Mouse (Mus musculus): ENCODE results near the gene Stoml2. TPM values are rescaled to one million over a fixed set of nuclear protein-coding genes. Genes with fewer than 3 reads are reported as not detected.

Stoml2 gene
- polyA plus RNA-seq, 1 experiment from 2014 or later = 263 TPM

GRCm38 (mm10) chr4:43036356-43036755, 4.8 kb upstream of the Stoml2 start:
- WGBS = 87% methylated on average over 10 of the region's 10 CpGs

GRCm38 (mm10) chr4:43035851-43036250, 4.3 kb upstream of the Stoml2 start:
- no peak overlapping the region for H3K9ac ChIP-seq (replicated peaks)
- H3K36me3 ChIP-seq = peaks cover 41% of the 10 kb centered on the region
- ATAC-seq (replicated peaks) = no peak
- H3K4me3 ChIP-seq = no peak overlapping the region
- H3K27ac ChIP-seq (replicated peaks) = no peak overlapping the region
- no peaks in the 10 kb centered on the region for H3K9me3 ChIP-seq
- H3K27me3 ChIP-seq = no peaks in the 10 kb centered on the region
- no peak overlapping the region for H3K4me2 ChIP-seq (replicated peaks)
- whole genome bisulfite sequencing = 88% methylated on average over 6 of the region's 6 CpGs
- H3K4me1 ChIP-seq = peaks cover 39% of the 10 kb centered on the region

More at GRCm38 (mm10) chr4:43036356-43036755, 4.8 kb upstream of the Stoml2 start:
- H3K4me1 ChIP-seq = peaks cover 40% of the 10 kb centered on the region
- H3K27ac ChIP-seq (replicated peaks) = no peak overlapping the region
- H3K36me3 ChIP-seq = peaks cover 41% of the 10 kb centered on the region
- ATAC-seq (replicated peaks) = no peak
- no peaks in the 10 kb centered on the region for H3K9me3 ChIP-seq
- H3K27me3 ChIP-seq = no peaks in the 10 kb centered on the region
- H3K4me3 ChIP-seq = no peak overlapping the region
- no peak overlapping the region for H3K9ac ChIP-seq (replicated peaks)
- H3K4me2 ChIP-seq (replicated peaks) = no peak overlapping the region

DNA sequence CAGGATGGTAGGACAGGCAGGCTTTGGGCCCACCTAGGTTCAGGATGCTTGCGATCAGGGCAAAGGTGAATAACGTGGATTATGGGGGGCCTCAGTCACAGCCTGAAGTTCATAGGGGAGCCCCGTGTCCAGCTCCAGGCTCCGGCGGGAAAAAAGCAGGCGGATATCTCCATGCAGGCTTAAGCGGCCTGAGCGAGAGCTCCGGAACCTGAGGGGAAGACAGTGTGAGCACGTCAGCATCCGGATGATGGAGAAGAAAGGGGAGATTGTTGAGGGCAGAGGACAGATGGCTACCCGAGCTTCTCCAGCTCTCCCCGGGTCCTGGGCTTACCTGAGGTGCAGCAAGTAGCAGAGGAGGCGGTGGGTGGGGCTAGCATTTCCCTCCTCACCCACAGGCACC, 2.0 kb upstream of the Stoml2 start:
- no peak for ATAC-seq (replicated peaks)
- peaks cover 35% of the 10 kb centered on the region for H3K4me1 ChIP-seq
- no peak overlapping the region for H3K4me3 ChIP-seq
- H3K9me3 ChIP-seq = no peaks in the 10 kb centered on the region
- H3K9ac ChIP-seq (replicated peaks) = no peak overlapping the region
- no peak overlapping the region for H3K4me2 ChIP-seq (replicated peaks)
- H3K27ac ChIP-seq (replicated peaks) = no peak overlapping the region
- no peaks in the 10 kb centered on the region for H3K27me3 ChIP-seq
- 84% methylated on average over 14 of the region's 14 CpGs for WGBS
- peaks cover 54% of the 10 kb centered on the region for H3K36me3 ChIP-seq

GRCm38 (mm10) chr4:43032501-43032900, 991 bp upstream of the Stoml2 start:
- no peak overlapping the region for H3K9ac ChIP-seq (replicated peaks)
- H3K4me3 ChIP-seq = no peak overlapping the region
- peaks cover 64% of the 10 kb centered on the region for H3K36me3 ChIP-seq
- no peaks in the 10 kb centered on the region for H3K9me3 ChIP-seq
- H3K27me3 ChIP-seq = no peaks in the 10 kb centered on the region
- no peak for ATAC-seq (replicated peaks)
- H3K4me2 ChIP-seq (replicated peaks) = no peak overlapping the region
- 92% methylated on average over 1 of the region's 1 CpGs for WGBS
- H3K27ac ChIP-seq (replicated peaks) = peak overlapping the region; percentile 90
- H3K4me1 ChIP-seq = peaks cover 26% of the 10 kb centered on the region

DNA sequence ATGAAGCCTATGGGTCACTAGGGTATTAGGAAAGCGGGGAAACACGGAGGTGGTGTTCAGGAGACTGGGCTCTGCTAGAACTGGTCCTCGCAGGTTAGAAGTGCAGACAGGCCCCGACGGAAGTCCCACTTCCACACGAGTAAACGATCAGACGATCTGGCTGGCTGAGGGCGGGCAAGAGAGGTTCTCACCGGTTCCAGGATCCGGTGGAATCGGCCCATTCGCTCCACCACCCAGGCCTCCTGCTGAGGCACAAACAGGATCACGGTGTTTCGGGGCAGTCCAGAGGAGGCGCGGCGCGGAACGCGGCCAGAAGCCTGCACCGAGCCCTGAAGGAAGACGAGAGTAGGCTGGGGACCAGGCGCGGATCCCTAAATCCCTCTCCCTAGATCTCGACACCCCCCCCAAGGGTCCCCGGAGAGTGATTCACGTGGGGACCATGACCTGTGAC, 705 bp downstream of the Stoml2 start:
- Histone ChIP-seq H3K36me3 (peaks cover 64% of the 10 kb centered on the region), H3K27me3 (no peaks in the 10 kb centered on the region)

DNA sequence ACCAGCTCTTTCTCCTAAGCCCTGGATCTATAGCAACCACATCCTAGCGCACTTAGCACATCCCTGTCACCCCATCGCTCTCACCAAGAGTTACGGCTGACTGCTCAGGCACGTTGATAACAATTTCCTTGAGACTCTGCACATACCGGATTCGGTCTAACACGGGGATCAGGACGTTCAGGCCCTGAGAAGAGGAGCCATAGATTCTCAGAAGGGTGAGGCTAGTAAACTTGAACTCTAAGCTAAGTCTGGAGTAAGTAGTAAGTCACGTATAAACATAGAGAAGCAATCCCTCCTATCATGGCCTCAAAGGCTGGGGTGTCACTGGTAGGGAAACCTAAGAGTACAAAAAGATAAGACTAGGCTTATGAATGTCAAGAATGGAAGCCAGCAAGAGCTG, 1.2 kb downstream of the Stoml2 start:
- WGBS = 77% methylated on average over 9 of the region's 9 CpGs
- peaks cover 59% of the 10 kb centered on the region for H3K36me3 ChIP-seq

More for the DNA sequence above, 705 bp downstream of the Stoml2 start:
- H3K9me3 ChIP-seq = no peaks in the 10 kb centered on the region
- peak; percentile 64 for ATAC-seq (replicated peaks)
- peaks cover 21% of the 10 kb centered on the region for H3K4me1 ChIP-seq
- peak overlapping the region; percentile 64 for H3K4me3 ChIP-seq
- H3K9ac ChIP-seq (replicated peaks) = peak overlapping the region; percentile 82
- H3K27ac ChIP-seq (replicated peaks) = peak overlapping the region; percentile 90
- WGBS = 3% methylated on average over 28 of the region's 28 CpGs
- peak overlapping the region; percentile 71 for H3K4me2 ChIP-seq (replicated peaks)

DNA sequence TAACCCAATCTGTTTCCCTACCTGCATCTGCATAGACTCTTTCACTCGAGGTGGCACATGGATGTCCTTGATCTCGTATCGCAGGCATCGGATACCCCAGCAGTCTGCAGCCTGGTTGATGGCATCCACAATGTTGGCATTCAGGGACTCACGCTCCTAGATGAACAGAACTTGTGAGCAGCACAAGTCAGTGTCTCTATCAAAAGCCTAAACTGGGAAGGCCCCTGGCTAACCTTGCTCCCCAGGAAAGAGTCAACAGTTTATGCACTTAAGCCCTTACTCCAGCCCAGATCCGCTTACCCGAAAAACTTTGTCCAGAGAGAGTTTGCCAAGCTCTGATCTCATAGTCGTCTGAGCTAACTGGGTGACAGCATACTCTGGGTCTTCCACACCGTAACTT, 1.8 kb downstream of the Stoml2 start:
- Histone ChIP-seq H3K27ac (replicated peaks) (no peak overlapping the region), H3K4me3 (no peak overlapping the region), H3K9ac (replicated peaks) (no peak overlapping the region), H3K27me3 (no peaks in the 10 kb centered on the region), H3K4me2 (replicated peaks) (peak overlapping the region; percentile 71), H3K9me3 (no peaks in the 10 kb centered on the region), H3K4me1 (peaks cover 25% of the 10 kb centered on the region), H3K36me3 (peaks cover 53% of the 10 kb centered on the region)
- 95% methylated on average over 9 of the region's 9 CpGs for WGBS
- no peak for ATAC-seq (replicated peaks)

More for the DNA sequence above, 1.2 kb downstream of the Stoml2 start:
- Histone ChIP-seq H3K27ac (replicated peaks) (peak overlapping the region; percentile 90), H3K4me1 (peaks cover 21% of the 10 kb centered on the region), H3K4me2 (replicated peaks) (peak overlapping the region; percentile 71), H3K4me3 (peak overlapping the region; percentile 64), H3K27me3 (no peaks in the 10 kb centered on the region), H3K9ac (replicated peaks) (peak overlapping the region; percentile 82), H3K9me3 (no peaks in the 10 kb centered on the region)
- no peak for ATAC-seq (replicated peaks)

GRCm38 (mm10) chr4:43029121-43029520, 2.4 kb downstream of the Stoml2 start:
- H3K4me1 ChIP-seq = peaks cover 31% of the 10 kb centered on the region
- H3K4me3 ChIP-seq = no peak overlapping the region
- H3K27ac ChIP-seq (replicated peaks) = no peak overlapping the region
- no peak for ATAC-seq (replicated peaks)
- 94% methylated on average over 7 of the region's 7 CpGs for WGBS
- peaks cover 47% of the 10 kb centered on the region for H3K36me3 ChIP-seq
- H3K4me2 ChIP-seq (replicated peaks) = no peak overlapping the region
- no peaks in the 10 kb centered on the region for H3K9me3 ChIP-seq
- no peaks in the 10 kb centered on the region for H3K27me3 ChIP-seq
- H3K9ac ChIP-seq (replicated peaks) = no peak overlapping the region

DNA sequence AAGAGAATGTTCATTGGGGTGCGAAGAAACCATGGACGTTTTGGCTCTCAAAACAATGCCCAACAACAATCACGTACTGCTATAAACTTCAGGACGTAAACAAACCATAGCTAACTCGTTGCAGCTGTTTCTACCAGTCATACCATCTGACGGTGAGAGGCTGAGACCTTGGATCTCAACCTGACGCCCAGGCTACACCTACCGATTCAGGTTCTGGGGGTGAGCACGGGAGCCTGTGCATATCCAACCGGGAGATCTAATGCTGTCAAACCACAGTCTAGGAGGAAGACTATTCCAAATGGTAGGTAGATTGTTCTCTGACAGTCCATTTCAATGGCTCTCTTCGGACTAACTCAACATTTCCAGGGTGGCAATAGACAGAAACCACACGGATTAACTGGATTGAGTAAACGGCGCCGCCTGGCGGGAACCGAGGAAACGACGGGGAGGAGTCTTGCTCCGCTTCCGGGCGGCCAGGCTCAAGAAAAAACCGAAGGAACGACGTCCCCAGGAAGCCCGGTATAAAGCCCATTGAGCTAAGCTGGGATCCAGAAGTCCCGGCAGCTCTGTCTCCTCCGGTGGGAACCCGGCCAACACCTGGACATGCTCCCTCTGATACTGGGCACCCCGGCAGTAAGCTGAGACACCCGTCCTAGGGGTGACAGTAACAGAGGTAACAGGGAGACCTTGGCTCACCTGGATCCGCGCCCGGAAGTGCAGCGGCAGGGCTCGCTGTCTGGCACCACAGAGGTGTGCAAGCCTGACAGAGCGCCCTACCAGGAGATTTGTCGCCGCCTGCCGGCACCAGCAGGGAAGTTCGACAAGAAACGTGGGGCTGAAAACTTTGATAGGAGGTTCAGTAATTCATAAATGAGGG, 6.2 kb downstream of the Stoml2 start, which contains the start of gene Pigo:
Gene Pigo (minus strand): TSS at position 736 of the 877 bp plus-strand sequence.
- 8% methylated on average over 42 of the region's 42 CpGs for WGBS
- H3K4me2 ChIP-seq (replicated peaks) = peak within 1 kb of the TSS; percentile 59
- peak within 1 kb of the TSS; percentile 90 for H3K27ac ChIP-seq (replicated peaks)
- H3K4me3 ChIP-seq = peak within 1 kb of the TSS; percentile 57
- peaks cover 54% of the 10 kb centered on the region for H3K36me3 ChIP-seq
- no peaks in the 10 kb centered on the region for H3K9me3 ChIP-seq
- no peaks in the 10 kb centered on the region for H3K27me3 ChIP-seq
- H3K9ac ChIP-seq (replicated peaks) = peak within 1 kb of the TSS; percentile 48
- peaks cover 22% of the 10 kb centered on the region for H3K4me1 ChIP-seq
- ATAC-seq (replicated peaks) = peak; percentile 95

DNA sequence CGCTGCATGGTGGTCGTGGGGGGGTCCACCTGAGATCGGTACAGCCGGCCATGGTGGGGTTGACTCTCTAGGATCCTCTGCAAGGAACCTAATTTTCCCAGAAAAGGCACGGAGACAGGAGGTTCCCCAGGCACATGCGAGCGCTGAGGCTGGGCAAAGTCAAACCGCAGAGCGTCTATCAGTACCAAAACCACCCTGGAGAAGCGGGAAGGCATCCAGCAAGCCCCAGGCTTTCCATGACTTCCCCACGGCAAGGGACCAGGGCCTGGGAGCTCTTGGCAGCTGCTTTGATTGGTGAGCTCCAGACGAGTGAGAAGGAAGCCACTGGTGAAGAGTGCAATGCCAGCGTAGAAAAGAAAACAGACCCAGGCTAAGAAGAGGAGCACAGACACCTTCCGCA, 6.8 kb downstream of the Stoml2 start:
- Histone ChIP-seq H3K4me2 (replicated peaks) (peak overlapping the region; percentile 59), H3K9me3 (no peaks in the 10 kb centered on the region), H3K4me1 (peaks cover 16% of the 10 kb centered on the region), H3K9ac (replicated peaks) (peak overlapping the region; percentile 48), H3K27ac (replicated peaks) (peak overlapping the region; percentile 90), H3K27me3 (no peaks in the 10 kb centered on the region), H3K4me3 (peak overlapping the region; percentile 57), H3K36me3 (peaks cover 54% of the 10 kb centered on the region)
- no peak; the same call in 1 of the 2 replicates for ATAC-seq (replicated peaks)
- 83% methylated on average over 14 of the region's 14 CpGs for WGBS

DNA sequence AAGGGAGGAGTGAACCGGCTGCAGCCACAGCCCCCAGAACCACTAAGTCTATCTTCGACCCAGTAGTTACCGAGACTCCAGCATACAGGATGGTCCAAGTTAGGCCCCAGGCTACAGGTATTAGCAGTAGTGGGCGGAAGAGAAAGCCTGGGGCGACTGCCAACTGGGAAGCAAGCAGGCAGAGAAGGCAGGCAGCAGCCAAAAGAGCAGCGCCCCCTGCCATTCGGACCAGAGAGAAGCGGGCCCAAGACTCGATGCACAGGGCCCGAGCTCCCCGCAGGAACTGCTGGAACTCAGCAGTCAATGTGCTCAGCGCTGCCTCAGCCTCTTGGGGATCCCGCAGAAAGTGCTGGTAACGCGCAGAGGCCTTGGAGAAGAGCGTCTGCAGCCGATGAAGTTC, 10.2 kb downstream of the Stoml2 start:
- Histone ChIP-seq H3K27me3 (no peaks in the 10 kb centered on the region), H3K4me3 (no peak overlapping the region), H3K36me3 (peaks cover 53% of the 10 kb centered on the region), H3K9ac (replicated peaks) (no peak overlapping the region), H3K9me3 (no peaks in the 10 kb centered on the region), H3K4me2 (replicated peaks) (no peak overlapping the region), H3K4me1 (peaks cover 15% of the 10 kb centered on the region), H3K27ac (replicated peaks) (no peak overlapping the region)
- ATAC-seq (replicated peaks) = no peak
- WGBS = 71% methylated on average over 17 of the region's 17 CpGs

DNA sequence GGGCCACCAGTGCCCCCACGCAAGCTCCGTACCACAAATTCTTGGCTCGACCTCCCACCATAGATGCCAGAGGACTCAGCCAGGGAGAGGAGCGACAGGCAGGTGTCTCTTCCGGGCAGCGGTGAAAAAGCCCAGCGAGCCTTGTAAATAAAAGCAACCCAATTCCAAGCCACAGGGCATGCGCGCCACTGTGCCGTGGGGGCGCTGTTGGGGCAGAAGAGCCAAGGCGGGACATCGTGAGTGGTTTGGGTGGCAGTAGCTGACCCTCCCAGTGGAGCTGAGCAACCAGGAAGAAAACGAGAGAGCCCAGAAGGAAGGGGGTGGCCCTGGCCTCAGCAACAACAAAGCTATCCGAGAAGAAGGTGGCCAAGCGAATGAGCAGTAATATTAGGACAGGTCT, 10.6 kb downstream of the Stoml2 start:
- H3K4me2 ChIP-seq (replicated peaks) = no peak overlapping the region
- H3K9ac ChIP-seq (replicated peaks) = no peak overlapping the region
- H3K27ac ChIP-seq (replicated peaks) = no peak overlapping the region
- ATAC-seq (replicated peaks) = no peak
- H3K4me1 ChIP-seq = peaks cover 15% of the 10 kb centered on the region
- no peak overlapping the region for H3K4me3 ChIP-seq
- no peaks in the 10 kb centered on the region for H3K27me3 ChIP-seq
- H3K9me3 ChIP-seq = no peaks in the 10 kb centered on the region
- peaks cover 53% of the 10 kb centered on the region for H3K36me3 ChIP-seq
- 87% methylated on average over 16 of the region's 16 CpGs for WGBS
